Mouse (Mus musculus) adrenal gland, adult 18-20 months (tissue): ENCODE results near the gene Spag17. TPM values are rescaled to one million over a fixed set of nuclear protein-coding genes. Genes with fewer than 3 reads are reported as not detected.

Experiments
- DNase-seq, 2 experiments: peaks; one replicate each; pipeline ENCODE4 v3.0.0; 2021 to 2022; ENCODE audit warnings: low spot score in 2 of 2
- total RNA-seq, 2 experiments: library from RNA; stranded (reverse); gene quantifications; 1 replicate in 1 of 2; 2 replicates in 1 of 2; pipeline ENCODE4 v1.2.3; 2021

The Spag17 gene
- total RNA-seq, 2 experiments from 2014 or later: not detected

DNA sequence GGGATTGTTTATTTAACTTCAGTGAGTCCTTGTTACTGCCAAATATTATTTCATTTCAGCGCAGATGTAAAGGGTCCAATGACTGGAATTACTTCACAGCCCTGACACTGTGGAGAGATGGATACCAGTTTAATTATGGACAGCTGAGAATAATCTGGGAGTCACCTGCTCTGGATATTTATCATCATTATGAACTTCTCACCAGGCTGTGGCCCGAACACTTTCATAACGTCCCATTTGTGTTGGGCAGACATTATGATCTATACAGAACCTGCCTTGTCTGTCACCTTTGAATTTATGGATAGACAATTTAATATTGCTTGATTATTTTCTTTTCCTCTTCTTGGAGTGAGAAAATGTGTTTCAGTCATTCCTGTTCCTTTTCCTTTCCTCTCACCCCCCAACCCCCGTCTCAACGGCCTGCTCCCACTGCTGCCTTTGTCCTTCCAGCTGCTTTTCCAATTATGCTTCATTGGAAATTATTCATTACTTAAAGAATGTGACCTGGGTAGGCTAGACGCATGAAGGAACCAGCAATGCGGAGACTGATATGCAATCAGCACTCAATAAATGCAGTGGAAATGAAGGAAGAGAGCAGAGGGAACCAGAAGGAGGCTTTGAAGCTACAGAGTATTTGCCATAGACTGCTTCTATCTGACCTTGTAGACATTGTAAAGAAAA lies 74.7 kb downstream of the Spag17 start:
- DNase-seq: no peak

DNA sequence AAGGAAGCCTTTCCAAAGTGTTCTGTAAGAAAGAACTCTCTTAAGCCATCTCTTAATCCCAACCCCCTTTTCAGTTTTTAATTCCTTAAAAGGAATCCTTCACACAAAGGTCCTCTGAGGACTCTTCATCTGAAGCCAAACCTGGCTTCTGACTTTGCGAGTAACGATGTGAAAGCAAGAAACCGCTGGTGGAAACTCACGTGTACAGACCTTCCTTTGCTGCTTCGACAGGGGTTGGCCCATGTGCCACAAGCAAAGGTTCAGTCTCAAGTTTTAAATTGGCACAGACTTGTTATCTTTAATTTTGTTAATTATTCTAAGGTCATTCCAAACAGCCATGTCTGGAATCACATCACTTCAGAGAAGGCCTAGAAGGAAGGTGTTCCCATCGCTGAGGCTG lies 79.1 kb downstream of the Spag17 start:
- DNase-seq: no peak

DNA sequence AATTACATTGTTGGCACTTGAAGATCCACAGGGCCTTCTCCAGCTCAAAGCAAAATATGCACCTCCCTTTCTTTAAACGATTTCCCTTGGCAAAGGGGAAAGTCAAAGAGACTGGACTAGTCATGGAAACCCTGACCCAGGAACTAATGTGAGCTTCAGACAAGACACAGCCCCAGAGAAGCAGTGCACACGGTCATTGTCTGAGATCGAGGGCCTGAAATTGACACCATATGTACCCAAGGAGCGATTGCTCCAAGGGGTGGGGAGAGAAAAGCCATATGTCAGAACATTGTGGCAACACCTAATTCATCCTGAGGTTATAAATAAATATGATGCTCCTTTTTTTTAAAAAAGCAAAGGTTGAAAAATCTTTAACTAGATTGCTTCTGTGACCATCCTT lies 80.7 kb downstream of the Spag17 start:
- no peak for DNase-seq

DNA sequence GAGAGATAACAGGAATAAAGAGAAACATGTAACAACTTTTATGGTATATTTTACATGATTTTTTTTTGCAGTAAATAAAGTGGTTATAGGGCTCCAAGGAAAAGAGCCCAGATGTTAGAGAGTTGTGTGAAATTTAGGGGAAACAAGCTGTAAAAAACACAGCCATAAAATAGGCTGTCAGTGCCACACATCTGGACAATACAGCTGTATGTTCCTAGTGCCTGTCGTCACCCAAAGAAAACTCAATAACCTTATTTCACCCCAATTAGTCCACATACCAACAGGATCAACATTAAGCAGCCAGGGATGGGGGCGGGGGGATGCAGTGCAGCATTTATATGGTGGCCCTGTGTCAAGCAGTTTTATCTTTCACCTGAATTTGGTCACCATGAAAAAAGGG lies 81.1 kb downstream of the Spag17 start:
- DNase-seq: no peak

DNA sequence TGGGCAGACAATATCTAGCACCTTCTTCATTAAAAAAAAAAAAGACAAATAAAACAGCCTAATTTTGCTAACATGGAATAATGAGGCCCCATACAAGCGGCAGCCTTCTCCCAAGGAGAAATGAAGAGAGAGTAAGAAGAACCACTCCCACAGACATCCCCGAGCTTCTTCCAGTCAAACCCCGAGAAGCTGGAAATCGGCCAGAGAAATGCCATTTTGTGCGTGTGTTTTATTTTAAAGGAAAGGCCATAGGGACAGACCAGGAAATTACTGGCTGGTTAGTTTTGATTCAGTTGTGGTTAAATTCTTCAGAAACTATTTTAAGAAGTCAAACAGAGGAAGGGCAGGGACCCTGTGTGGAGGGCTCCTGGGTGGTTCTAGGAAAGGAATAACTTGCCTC lies 85.6 kb downstream of the Spag17 start:
- DNase-seq: no peak

DNA sequence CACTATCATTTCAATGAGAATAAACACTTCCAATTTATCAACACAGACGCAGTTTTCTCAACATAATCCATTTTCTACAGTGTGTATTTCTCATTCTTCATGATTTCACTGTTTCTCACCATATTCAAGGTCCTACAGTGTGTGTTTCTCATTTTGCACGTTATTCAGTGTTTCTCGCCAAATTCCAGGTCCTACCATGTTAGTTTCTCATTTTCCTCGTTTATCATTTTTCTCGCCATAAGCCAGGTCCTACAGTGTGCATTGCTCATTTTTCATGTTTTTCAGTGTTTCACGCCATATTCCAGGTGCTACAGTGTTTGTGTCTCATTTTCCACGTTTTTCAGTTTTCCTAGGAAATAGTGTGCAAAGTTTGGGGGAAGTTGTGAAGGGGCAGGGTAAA lies 95.8 kb downstream of the Spag17 start:
- DNase-seq: no peak

DNA sequence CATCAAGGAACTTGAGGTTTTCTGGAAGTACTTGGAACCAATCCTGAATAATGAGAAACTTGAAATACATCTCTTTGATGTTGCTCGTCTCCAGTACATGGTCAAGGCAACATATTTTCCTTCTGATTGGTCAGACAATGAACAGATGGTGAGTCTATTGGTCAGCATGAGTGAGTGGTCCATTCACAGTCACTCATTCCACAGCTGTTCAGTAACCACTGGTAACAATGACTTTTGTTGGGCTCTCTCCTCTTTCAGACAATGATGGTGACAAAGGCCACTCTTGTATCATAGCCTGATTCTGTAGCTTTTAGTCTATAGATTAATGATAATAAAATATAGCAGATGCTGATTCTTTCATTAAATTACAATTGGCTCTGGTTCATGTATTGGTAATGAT lies 119.5 kb downstream of the Spag17 start:
- no peak for DNase-seq

DNA sequence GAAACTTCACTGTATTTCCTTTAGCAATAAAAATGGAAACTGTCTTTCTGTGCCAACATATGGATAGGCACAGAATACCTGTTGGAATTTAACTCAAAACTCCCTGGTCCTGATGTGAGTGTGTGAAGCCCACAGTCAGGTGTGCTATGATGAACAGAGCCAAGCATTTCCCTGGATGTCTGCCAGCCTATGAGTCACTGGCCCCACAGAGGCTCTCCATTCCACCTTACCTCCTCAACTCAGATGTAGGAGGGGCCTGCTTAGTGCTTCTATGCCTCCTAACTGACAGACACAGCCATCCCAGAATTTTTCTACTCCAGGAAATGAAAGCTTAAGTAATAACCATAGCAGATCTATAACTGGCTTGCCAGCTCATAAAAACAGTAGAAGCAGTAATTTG lies 124.6 kb downstream of the Spag17 start:
- no peak for DNase-seq

DNA sequence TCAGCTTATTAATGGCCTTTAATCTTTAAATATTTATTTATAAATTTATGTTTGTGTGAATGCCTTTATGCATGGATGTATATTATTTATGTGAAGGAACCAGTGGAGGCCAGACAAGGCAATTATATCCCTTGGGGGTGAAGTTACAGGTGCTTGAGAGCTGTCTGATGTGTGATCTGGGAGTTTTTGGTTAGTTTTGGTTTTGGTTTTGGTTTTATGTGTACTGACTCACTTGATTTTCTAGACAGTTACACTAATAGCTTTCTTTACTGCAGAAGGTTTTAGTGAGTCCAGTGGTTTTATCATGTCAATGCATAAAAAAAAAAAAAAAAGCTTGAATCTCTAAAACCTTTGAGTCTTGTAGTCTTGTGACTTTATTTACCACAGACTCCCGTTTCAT lies 128.9 kb downstream of the Spag17 start:
- DNase-seq: no peak

DNA sequence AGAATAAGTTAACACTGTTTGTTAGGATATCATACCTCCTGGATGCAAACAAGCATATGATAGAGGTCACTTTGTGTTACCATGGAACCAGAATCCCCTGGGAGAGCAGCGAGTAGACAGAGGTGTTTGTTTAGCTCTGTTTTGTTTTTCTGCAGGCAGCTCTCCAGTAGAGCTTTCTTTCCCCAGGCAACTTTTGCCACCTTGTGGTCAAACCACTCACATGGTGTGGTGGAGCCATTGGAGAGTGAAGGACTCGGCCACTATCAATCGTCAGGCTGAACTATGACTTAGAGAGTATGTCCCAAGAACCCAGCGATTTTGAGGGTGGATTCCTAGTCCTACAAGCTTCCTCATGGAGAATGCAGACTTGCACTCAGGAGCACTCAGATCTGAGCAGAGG lies 146.1 kb downstream of the Spag17 start:
- no peak for DNase-seq

DNA sequence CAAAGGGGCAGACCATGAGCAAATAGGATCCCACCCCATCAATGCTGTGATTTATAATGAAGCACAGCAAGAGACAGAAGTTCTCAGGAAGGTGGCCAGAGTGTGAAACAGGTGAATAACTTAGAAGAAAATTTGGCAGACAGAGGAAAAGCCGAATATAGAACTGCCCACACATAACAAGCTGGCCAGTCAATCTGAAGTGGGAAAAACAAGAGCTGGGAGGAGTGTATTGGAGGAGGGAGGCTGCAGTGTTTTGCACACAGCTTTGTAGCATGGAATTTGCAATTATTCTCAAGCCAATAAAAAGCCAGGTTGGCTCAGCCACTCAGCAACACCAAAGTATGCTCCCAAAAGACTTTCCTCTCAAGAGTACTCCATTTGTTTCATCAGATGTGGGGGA lies 147.8 kb downstream of the Spag17 start:
- no peak for DNase-seq

DNA sequence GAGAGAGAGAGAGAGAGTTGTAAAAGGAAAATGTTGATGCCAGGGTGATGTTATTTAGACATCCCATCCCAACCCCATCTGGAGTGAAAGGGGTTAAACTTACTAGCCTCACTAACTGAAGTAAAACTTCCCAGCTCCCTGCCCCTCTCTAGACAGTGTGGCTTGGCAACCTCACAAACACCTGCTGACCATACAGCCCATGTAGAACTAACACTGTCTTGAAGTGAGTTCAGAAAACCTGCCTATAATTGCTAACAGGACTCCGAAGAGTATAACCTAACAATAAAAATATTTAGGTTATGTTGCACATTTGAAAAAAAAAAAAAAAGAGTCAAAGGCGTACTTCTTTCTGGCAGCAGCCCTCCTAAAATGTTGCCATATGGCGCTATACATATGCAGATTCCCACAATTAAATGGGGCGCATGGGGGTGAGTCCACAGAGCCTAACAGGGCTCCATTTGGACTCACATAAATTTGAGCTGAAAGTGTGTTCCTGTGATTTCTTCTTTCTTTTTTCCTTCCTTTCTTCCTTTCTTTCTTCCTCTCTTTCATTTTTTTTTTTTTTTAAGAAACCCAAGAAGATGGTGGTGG lies 149.3 kb downstream of the Spag17 start:
- DNase-seq: no peak

DNA sequence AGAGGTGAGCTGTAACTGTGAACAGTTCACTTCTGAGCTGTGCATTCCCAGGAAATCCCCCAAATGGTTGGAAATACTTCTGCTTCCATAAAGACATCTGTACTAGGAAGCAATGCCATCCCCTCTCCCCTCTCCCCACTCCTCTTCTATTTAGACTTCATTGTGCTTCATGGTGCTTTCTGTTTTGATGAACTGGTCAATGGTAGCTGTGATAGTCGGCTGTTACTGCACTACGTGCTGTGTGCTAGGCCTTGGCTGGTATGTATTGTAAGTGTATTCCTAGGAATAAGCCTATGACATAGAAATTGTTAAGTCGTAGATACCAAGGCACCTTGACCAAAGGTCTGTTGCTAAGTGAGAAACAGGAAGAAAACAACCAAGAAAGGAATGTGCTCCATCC lies 149.9 kb downstream of the Spag17 start:
- DNase-seq: no peak

DNA sequence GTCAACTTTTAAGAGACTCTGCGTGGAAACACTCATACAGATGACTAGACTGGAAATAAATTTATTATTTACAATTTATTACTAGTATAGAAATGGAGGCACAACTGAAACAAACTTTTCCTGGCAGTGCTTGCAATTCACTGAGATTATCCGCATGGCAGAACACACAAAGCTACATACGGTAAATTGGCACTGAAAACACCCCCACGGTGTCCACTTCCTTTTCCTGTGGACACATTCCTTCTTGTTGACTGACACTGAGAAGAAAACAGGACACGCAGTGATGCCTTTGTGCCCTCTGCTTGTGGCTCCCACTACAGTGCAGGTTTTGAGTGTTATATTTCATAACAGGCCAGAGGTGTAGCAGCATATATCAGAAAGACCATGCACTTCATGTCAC lies 151.6 kb downstream of the Spag17 start:
- no peak for DNase-seq

DNA sequence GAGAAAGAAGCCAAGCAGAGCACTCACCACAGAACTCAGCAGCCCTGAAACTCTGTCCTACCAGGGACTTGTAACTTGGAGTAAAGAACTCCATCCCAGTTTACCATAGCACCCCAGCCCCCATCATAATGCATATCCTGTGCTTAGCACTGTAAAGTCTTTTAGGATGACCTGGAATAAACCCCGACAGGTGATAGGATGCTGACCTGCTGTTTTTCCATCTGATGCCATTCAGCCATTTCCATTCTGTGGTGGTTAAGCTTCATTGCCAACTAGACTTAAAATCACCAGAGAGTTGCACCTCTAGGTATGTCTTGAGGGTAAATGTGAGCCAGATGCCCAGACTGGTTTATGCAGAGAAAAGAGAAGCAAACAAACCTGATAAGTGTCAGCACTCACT lies 189.2 kb downstream of the Spag17 start:
- DNase-seq: no peak

DNA sequence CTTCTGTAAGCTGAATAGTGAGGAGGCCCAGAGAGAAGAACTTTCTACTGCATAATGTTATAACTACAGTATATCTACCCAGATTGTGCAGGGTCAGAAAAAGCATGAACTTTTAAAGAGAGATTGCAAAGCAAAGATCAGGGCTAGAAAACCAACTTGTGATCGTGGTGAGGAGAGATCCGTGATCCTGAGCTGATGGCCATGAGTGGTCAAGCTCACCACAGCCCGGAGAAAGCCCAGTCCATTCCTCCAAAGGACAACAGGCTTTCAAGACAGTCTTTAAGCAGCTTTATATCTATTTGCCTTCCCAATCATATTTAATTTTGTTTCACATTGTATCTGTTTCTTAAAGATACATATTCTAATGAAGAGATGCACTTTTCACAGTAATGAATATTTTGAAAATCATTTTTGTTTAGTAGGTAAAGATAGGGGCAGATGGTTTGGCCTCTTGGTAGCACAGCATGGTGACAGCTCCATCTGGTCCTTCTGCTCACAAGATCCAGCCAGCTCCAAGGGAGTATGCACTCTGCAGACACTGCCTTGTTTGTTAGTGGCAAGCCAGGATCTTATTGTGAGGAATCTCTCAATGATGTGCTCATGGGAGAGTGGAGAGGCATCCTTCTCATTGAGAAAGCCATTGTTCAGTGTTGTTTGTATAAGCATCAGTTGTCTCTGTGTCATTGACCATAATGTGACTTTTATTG lies 217.3 kb downstream of the Spag17 start:
- DNase-seq: no peak

DNA sequence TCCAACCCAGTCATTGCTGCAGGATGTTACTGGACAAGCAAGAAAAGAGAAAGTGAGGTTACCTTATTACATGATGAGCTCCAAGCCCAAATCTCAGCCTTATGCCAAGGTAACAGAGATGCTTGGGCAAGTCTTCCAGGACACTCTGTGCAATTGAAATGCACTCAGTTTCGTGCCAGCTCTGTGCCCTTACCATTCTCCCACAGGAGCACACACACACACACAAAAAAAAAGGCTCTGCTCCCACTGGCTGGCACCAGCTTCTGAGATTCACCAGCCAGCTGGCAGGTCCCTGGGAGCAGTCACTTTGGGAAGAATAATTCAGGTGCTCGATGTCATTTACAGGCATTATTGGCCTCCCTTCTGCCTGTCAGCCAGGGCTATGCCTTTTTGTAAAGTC lies 221.5 kb downstream of the Spag17 start:
- DNase-seq: no peak

DNA sequence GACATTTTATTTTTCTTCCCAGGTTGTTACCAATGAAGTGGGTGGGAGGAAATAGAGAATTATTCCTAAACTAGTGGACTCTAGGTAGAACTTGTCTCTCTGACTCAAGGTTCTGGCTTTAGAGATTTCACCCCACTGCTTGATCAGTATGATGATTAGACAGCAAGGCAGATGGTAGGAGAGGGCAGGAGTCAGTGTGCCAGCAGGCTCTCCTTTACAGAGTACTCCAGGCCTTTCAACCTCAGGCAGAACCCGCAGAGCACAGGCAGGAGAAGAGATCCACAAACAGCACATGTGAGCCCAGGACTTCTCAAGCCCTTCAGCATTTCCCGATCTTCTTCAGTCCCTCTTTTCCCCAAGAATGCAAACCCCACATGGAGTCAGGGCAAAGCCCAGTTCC lies 233.5 kb downstream of the Spag17 start:
- no peak for DNase-seq

DNA sequence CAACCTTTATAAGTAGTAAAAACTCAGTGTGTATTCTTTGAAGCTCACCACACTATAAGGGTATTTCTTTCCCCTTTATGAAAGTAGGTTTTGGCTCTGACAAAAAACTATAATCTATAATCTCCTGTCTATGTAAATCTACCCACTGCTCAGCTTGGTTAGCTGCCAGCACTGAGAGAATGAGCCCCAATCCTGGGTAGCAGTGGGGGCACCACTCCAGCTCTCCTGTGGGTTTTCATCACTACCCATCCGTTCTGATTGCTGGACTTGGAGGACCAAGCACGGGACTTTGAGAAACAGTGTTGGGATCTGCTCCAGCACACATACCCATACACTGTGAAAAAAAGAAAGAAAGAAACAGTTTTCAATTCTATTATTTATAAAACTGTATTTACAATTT lies 236.8 kb downstream of the Spag17 start:
- DNase-seq: no peak

DNA sequence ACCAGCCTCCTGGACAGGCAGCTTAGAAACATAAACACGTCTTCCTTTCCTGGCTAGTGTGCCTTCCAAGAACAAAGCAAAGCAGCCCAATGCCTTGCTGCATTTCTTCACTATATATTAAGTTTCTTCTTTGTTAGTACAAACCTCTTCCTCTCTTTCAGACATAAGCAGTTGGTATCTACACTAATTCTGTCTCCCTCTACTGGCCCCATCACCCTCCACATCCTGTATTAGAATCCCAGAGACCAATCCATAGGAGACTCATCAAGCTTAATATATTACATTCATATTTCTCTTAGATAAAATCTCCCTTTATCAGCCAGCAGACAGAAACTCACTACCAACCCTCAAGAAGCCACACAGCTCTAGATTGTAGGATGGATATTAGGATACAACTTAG lies 237.2 kb downstream of the Spag17 start:
- no peak for DNase-seq

DNA sequence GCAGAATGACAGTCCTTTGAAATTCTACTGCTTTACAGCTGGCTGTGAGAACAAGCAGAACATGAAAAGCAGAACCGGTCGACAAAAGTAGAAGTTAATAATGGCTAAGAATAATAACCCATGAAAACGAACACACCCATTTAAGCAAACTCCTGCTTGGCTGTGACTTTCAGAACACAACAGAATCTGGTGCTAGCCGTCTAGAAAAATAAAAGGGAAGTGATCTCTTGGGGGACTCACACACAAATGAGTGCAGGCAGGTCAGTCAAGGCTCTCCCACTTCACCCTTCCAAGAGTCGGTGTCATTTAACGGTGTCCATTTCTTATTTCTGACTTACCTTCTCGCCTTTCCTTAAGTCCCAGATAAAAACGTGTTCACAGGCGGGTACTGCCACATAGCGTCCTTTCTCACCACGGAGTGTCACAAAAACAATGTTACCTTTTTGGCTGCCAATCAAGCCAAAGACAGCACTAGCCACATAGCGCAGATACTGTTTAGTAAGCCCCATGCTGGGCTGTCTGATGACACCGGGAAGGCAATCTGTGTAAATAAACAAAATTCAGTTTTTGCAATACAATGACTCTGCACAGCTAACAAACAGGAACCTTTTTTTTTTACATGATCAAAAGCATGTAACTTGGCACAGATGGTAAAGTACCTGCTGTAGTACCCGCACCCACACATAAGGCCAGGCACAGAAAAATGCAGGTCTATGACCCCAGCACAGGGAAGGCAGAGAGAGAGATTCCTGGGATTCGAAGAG lies 275.7 kb downstream of the Spag17 start:
- no peak for DNase-seq
